Mouse (Mus musculus): ENCODE results near the gene Zcchc4.

GRCm38 (mm10) chr5:52743231-52743630, 32.0 kb upstream of the Zcchc4 start:
- no peak for TF ChIP-seq POLR2A (IDR thresholded peaks at IDR 0.05; ENCODE audit: borderline replicate concordance, extremely low read depth, insufficient read depth, insufficient read length, poor library complexity, severe bottlenecking)
- no peak for TF ChIP-seq CTCF (IDR thresholded peaks at IDR 0.05; ENCODE audit: borderline replicate concordance, extremely low read depth, insufficient read depth, insufficient read length)
